Mouse (Mus musculus): ENCODE results near the gene Hoxa9. TPM values are rescaled to one million over a fixed set of nuclear protein-coding genes. Genes with fewer than 3 reads are reported as not detected.

Hoxa9 gene
- polyA plus RNA-seq, 3 experiments from 2014 or later = 0.13 to 0.32 TPM; not detected in 1

DNA sequence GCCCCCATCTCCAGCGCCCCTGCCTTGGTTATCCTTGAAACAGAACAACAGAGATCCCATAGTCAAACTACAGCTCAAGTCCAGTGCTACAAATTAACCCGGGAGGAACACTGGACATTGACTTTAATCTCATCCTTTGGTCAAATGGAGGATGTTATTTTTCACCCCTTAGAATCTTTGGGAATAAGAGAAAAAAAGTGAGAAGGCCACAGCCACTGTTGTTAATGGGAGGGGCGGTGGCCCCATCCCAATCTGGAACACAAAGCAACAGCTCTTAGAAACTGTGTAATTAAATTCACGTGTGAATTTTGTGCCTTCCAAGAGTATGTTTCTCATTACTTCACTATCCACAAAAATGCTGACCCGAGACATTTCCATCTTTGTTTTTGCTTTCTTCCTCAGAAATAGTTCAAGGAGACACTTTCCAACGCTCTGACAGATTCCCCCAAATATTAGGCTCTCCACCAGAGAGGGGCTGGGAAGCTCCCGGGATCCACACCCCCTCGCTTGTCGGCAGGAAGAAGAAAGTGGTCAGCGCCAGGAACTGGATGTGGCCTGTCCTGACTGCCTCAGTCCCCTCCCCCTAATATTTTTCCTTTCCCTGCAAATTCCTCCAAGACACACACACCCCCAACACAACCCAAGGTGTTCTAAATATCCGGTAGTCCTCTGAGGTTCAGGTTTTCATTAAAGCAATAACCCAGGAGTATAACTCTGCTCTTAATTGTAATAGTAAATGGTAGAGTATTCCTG lies 3.2 kb downstream of the Hoxa9 start:
- no peak for ATAC-seq

- no peak for ATAC-seq
These were observed 4.2 kb downstream of the Hoxa9 start for GRCm38 (mm10) chr6:52226569-52227257.

DNA sequence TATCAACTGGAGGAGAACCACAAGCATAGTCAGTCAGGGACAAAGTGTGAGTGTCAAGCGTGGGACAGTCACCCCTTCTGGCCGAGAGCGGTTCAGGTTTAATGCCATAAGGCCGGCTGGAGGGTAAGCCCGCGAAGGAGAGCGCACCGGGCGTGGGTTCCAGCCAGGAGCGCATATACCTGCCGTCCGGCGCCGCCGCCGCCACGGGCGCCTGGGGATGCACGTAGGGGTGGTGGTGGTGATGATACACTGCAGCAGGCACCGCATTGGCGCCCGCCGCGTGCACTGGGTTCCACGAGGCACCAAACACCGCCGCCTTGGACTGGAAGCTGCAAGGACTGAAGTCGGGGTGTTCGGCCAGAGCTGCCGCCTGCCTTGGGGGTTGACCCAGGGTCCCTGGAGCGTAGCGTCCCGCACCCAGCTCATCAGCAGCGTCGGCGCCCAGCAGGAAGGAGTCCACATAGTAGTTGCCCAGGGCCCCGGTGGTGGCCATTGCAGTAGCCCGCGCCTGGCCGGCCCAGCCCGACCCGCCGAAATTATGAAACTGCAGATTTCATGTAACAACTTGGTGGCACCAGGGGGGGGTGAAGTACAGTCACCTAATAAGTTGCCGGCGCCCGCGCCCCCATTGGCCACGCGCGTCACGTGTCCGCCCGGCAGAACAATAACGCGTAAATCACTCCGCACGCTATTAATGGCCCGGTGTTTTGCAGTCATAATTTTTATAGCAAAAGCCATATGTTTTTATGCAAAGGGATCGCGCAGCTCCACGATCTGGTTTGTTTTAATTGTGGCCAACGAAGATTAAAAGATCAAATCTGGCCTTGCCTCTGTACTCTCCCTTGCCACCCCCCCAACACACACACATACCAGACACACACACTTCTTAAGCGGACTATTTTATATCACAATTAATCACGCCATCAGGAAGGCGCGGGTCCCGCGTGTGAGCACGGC lies 5.0 kb downstream of the Hoxa9 start:
- ATAC-seq = no peak

- ATAC-seq = no peak
These were observed 5.8 kb downstream of the Hoxa9 start for GRCm38 (mm10) chr6:52224895-52225611.

GRCm38 (mm10) chr6:52223939-52224760 lies 6.7 kb downstream of the Hoxa9 start:
- ATAC-seq = no peak

DNA sequence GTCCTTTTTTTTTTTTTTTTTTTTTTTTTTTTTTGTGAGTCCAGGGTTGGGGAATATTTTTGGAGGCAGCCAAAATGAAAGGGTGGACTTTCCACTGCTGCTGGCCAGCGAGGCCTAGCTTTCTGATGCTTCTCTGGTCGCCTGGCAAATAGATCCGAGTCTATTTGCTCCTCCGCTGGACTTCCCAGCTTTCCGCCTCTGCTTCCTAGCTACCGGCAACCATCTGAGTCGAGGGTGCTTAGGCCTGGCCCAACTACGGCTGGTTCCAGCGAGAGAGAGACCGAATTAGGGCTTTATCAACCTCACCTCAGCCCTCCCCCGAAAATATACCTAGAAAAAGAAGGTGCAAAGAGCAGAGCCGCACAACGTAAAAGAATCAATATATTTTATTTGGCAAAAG lies 8.2 kb downstream of the Hoxa9 start:
- ATAC-seq = no peak

DNA sequence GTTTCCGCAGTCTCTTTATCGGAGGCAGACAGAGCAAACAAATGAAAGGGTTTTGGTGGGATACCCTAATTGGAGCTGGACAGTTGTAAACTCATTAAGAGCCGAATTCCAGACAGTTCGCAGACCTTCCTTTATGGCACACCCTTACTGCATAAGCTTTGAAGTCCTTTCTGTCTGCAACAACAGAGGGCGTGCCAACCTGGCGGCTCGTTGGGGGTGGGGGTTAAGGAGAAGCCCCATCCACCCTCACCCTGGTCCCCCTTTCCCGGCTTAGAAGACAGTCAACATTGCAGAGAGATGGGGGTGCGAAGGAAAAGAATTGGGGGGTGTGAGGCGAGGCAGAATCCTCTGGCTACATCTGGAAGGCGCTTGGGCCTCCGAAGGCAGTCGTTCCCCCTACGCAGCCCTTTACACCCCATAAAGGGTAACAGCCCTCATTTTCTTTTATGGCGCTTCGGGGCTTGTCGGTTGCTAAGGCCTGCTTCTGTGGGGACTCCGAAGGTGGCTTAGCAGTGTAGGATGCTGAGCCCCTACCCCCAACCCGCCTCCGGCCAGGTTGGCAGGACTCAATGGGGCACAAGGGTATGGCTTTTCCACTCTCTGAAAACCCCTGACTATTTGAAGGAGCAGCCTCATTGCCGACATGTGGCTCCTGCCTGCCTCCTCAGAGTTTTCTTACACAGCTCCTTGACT lies 8.8 kb downstream of the Hoxa9 start:
- no peak for ATAC-seq

DNA sequence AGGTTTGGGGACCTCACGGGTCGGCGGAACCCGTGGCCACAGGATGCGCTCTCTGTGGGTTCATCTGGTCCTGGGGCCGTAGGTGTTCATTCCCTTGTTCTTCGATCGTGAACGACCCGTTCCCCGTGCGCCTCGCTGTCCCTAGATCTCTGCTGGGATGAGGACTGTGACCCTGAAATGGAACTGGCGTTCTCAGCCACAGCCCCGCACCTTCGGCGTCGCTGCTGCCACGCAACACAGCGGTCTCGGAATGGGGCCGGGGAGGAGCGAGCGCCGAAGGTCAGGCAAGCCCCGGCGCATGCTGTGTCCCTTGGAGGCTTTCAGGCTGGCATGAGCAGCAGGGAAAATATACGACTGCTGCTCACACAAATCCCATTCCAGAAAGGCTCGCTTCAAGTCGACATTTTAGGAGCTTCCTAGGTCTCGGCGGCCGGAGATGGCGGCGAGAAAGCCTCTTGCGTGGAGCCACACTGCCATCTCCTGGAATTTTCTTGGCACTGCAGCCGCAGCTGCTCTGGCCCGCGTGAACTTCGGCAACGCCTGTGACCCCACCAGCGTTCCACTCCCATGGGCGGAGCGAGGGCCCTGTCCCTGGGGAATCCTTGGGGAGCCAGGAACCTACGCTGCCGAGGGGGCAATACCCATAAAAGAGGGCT lies 9.4 kb downstream of the Hoxa9 start, which contains the start of gene Hoxa7:
Gene Hoxa7 (minus strand): TSS at position 518 of the 656 bp plus-strand sequence.
- peak; percentile 66 for ATAC-seq

DNA sequence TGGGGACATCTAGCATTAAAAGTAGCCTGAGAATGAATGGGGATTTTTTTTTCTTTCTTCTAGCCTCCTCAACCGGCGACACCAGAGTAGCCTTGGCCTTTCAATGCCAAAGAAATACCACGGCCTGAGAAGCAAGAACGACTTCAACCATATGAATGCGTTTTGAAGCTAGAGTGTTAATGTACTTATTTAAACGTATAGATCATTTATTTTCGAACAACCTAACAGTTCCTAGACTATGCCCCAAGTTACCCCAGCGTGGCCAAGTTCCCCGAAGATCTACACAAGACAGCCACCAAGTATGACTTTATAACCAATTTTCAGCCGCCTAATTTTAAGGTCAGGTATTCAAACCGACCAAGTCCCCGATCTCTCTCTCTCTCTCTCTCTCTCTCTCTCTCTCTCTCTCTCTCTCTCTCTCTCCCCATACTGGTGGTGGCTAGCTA lies 10.0 kb downstream of the Hoxa9 start:
- no peak for ATAC-seq

- ATAC-seq = no peak
These were observed 10.7 kb downstream of the Hoxa9 start for GRCm38 (mm10) chr6:52220003-52220864.

- ATAC-seq = no peak
These were observed 11.5 kb downstream of the Hoxa9 start for GRCm38 (mm10) chr6:52219234-52219942.

GRCm38 (mm10) chr6:52218643-52219215 lies 12.2 kb downstream of the Hoxa9 start:
- ATAC-seq = no peak

DNA sequence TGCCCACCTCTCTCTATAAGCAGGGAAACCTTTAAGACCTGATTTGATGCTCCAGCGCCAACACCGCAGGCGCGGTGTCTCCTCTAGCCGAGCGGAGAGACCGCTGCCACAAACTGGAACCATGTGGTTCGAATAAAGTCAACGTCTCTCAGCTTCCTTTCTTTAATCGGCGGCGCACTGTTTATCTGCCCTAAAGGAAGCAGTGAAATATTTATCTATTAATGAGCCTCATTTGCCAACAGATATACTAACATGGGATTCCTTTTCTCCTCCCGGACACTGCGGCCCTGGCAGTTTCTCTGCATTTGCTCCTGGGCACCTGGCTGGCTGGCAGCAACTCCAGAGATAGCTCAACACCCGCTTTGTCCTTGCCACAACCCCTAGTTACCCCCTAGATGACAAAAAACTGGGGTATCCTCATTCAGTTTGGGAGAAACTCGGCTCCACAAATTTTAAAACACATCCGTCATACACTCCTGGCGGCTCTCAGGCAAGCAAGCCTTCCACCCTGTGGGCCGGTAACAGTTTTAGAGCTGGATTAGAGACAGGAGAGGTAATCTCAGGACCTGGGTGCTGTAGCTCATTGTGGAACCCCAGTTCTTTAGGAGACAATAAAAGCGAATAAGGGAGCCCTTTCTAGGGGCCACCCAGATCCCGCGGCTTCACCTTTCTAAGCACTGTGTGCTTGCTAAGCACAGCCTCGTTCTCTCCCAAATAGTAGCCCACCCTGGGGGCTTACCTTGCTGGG lies 12.8 kb downstream of the Hoxa9 start:
- ATAC-seq = no peak

- ATAC-seq = peak; percentile 20
These were observed 13.5 kb downstream of the Hoxa9 start for GRCm38 (mm10) chr6:52217459-52217768.

DNA sequence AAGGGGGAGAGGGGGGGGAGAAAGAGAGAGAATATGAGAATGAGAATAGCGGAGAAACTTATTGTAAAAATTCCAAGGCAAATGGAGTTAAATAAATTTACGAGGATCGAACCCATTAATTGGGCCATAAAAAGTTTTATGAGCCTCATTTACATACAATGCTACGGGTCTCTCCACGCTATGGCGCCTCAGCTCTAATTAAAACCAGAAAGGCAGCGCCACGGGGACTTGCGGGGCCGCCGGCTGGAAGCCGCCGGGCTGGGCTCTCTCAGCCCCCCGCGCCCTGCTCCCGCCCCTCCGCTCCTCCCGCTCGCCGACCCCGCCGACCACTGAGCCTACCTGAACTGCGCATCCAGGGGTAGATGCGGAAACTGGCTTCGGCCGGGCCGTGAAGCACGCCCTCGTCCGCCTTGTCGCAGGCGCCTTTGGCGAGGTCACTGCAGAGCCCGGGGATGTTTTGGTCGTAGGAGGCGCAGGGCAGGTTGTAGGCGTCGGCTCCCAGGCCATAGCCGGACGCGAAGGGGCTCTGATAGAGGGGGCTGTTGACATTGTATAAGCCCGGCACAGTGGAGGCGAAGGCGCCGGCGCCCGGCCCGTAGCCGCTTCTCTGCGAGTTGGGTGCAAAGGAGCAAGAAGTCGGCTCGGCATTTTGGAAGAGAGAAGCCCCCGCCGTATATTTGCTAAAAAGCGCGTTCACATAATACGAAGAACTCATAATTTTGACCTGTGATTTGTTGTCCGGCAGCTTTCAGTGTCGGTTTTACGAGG lies 14.0 kb downstream of the Hoxa9 start:
- no peak for ATAC-seq

- ATAC-seq = no peak
These were observed 14.9 kb downstream of the Hoxa9 start for GRCm38 (mm10) chr6:52215771-52216535.
